Mouse (Mus musculus): ENCODE measurements at regions not wholly inside any gene's neighbourhood (a gene's known extent, or its start where the extent isn't known, plus 50 kb on each side); places are given as distances from the start of the nearest gene placed in this dataset.
A peak's percentile ranks its signal among the peaks of the same experiment; 100 is the strongest.

GRCm38 (mm10) chr10:9161597-9161996, 275.7 kb upstream of the Sash1 start:
- no peak for ATAC-seq (replicated peaks; ENCODE audit: low FRiP score)
- WGBS: 91% methylated on average over 7 of the region's 7 CpGs

DNA sequence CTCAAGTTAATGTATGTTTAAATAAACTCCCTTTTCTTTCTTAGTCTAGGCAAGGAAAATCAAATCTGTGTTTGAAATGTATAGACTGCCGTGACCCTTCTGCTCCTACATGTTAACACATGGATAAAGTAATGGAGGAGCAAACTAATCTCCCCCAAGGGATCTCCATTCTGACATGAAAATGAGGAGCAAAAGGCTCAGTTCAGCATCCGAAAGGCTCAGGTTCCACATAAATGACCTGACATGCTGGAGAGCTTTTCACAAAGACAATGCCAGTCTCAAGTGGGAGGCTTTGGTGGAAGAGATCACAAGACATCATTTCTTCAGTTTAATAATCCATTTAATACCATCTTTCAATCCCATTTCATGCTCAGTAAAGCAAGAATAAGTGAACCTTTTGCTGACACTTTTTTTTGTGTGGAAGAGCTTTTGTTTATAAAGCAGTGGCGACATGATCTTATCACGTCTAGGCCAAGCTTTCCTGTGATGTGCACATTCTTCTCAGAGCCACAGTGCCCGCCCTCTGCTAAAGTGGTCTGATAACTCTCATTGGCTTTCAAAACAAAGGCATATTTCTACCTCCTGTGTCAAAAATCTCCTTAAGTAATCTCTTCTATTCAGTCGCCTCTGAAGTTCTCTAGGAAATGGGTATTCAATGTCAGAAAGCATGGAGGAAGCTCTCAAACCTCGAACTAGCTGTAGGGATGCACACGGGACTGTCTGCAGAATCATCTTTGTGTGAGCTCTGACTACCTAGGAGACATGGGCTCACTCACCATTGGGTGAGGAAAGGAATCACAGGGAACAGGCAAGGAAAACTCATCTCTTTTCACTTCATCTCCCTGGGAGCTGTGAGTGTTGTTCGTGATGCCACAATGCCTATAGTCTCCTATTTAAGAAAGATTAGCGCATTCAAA, 271.7 kb upstream of the Sash1 start:
- no peak overlapping the region for H3K4me3 ChIP-seq (ENCODE audit: low read depth, low read length)
- 62% methylated on average over 10 of the region's 10 CpGs for WGBS
- no peak overlapping the region for H3K9ac ChIP-seq (ENCODE audit: low read depth, low read length)
- DNase-seq (ENCODE audit: low spot score) (no peak), ATAC-seq (replicated peaks; ENCODE audit: low FRiP score) (no peak)
- no peaks in the 10 kb centered on the region for H3K27me3 ChIP-seq (replicated peaks; ENCODE audit: control insufficient read depth, insufficient read depth, low read length)
- H3K4me2 ChIP-seq: no peak overlapping the region
- no peaks in the 10 kb centered on the region for H3K36me3 ChIP-seq (ENCODE audit: control insufficient read depth, insufficient read depth, low read length)
- H3K4me1 ChIP-seq (replicated peaks; ENCODE audit: control insufficient read depth, insufficient read depth, low read length): no peaks in the 10 kb centered on the region
- H3K9me3 ChIP-seq (ENCODE audit: control insufficient read depth, low read length): no peaks in the 10 kb centered on the region
- H3K27ac ChIP-seq (ENCODE audit: low read depth, low read length): no peak overlapping the region

More at GRCm38 (mm10) chr10:9161597-9161996, 275.7 kb upstream of the Sash1 start:
- Histone ChIP-seq H3K27me3 (replicated peaks; ENCODE audit: control insufficient read depth, insufficient read depth, low read length) (no peaks in the 10 kb centered on the region), H3K27ac (ENCODE audit: low read depth, low read length) (no peak overlapping the region), H3K9ac (ENCODE audit: low read depth, low read length) (no peak overlapping the region), H3K4me1 (replicated peaks; ENCODE audit: control insufficient read depth, insufficient read depth, low read length) (no peaks in the 10 kb centered on the region), H3K4me3 (ENCODE audit: low read depth, low read length) (no peak overlapping the region), H3K4me2 (no peak overlapping the region), H3K9me3 (ENCODE audit: control insufficient read depth, low read length) (no peaks in the 10 kb centered on the region), H3K36me3 (ENCODE audit: control insufficient read depth, insufficient read depth, low read length) (no peaks in the 10 kb centered on the region)
- DNase-seq (ENCODE audit: low spot score): no peak

- ATAC-seq (replicated peaks; ENCODE audit: low FRiP score): no peak
- no peak overlapping the region for H3K9ac ChIP-seq (ENCODE audit: low read depth, low read length)
- WGBS: 69% methylated on average over 2 of the region's 2 CpGs
- H3K27me3 ChIP-seq (replicated peaks; ENCODE audit: control insufficient read depth, insufficient read depth, low read length): no peaks in the 10 kb centered on the region
- no peaks in the 10 kb centered on the region for H3K9me3 ChIP-seq (ENCODE audit: control insufficient read depth, low read length)
- H3K36me3 ChIP-seq (ENCODE audit: control insufficient read depth, insufficient read depth, low read length): no peaks in the 10 kb centered on the region
- no peak overlapping the region for H3K4me2 ChIP-seq
- no peak overlapping the region for H3K27ac ChIP-seq (ENCODE audit: low read depth, low read length)
- no peak overlapping the region for H3K4me3 ChIP-seq (ENCODE audit: low read depth, low read length)
- no peak for DNase-seq (ENCODE audit: low spot score)
- no peaks in the 10 kb centered on the region for H3K4me1 ChIP-seq (replicated peaks; ENCODE audit: control insufficient read depth, insufficient read depth, low read length)
Observed at GRCm38 (mm10) chr10:9136099-9136498, 250.2 kb upstream of the Sash1 start.

GRCm38 (mm10) chr10:9134293-9135021, 248.6 kb upstream of the Sash1 start:
- no peak for ATAC-seq (replicated peaks; ENCODE audit: low FRiP score)
- 73% methylated on average over 9 of the region's 9 CpGs for WGBS

GRCm38 (mm10) chr10:9130061-9130460, 244.2 kb upstream of the Sash1 start:
- Histone ChIP-seq H3K36me3 (ENCODE audit: control insufficient read depth, insufficient read depth, low read length) (no peaks in the 10 kb centered on the region), H3K4me3 (ENCODE audit: low read depth, low read length) (no peak overlapping the region), H3K4me1 (replicated peaks; ENCODE audit: control insufficient read depth, insufficient read depth, low read length) (no peaks in the 10 kb centered on the region), H3K27ac (ENCODE audit: low read depth, low read length) (no peak overlapping the region), H3K27me3 (replicated peaks; ENCODE audit: control insufficient read depth, insufficient read depth, low read length) (no peaks in the 10 kb centered on the region), H3K4me2 (no peak overlapping the region), H3K9ac (ENCODE audit: low read depth, low read length) (no peak overlapping the region), H3K9me3 (ENCODE audit: control insufficient read depth, low read length) (no peaks in the 10 kb centered on the region)
- WGBS: 54% methylated on average over 2 of the region's 2 CpGs
- DNase-seq (ENCODE audit: low spot score): no peak
- no peak for ATAC-seq (replicated peaks; ENCODE audit: low FRiP score)

More at GRCm38 (mm10) chr10:9134293-9135021, 248.6 kb upstream of the Sash1 start:
- Histone ChIP-seq H3K9me3 (ENCODE audit: control insufficient read depth, low read length) (no peaks in the 10 kb centered on the region), H3K9ac (ENCODE audit: low read depth, low read length) (no peak overlapping the region), H3K4me1 (replicated peaks; ENCODE audit: control insufficient read depth, insufficient read depth, low read length) (no peaks in the 10 kb centered on the region), H3K27me3 (replicated peaks; ENCODE audit: control insufficient read depth, insufficient read depth, low read length) (no peaks in the 10 kb centered on the region), H3K4me2 (no peak overlapping the region), H3K27ac (ENCODE audit: low read depth, low read length) (no peak overlapping the region), H3K36me3 (ENCODE audit: control insufficient read depth, insufficient read depth, low read length) (no peaks in the 10 kb centered on the region), H3K4me3 (ENCODE audit: low read depth, low read length) (no peak overlapping the region)
- no peak for DNase-seq (ENCODE audit: low spot score)

DNA sequence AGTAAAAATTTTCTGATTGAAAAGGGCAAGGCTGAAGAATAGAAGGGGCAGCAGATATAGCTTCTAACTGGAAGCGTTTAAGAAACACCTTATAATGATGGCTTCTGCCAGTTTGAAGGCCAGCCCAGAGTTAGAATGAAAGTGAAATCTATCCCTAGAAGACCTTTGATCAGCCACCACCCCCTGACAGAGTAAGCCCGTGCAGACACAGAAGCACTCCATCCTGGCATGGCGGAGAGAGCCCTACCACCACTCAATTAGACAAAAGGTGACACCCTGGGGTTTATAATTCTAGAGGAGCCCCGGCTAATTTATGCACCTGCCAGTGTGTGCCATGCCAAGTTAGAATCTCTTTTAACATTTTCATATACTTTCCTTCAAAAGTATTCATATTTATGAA, 233.4 kb upstream of the Sash1 start:
- no peak overlapping the region for H3K27ac ChIP-seq (ENCODE audit: low read depth, low read length)
- WGBS: 61% methylated on average over 4 of the region's 4 CpGs
- no peaks in the 10 kb centered on the region for H3K36me3 ChIP-seq (ENCODE audit: control insufficient read depth, insufficient read depth, low read length)
- H3K4me2 ChIP-seq: no peak overlapping the region
- no peak overlapping the region for H3K4me3 ChIP-seq (ENCODE audit: low read depth, low read length)
- ATAC-seq (replicated peaks; ENCODE audit: low FRiP score): no peak
- DNase-seq (ENCODE audit: low spot score): no peak
- no peak overlapping the region for H3K9ac ChIP-seq (ENCODE audit: low read depth, low read length)
- H3K9me3 ChIP-seq (ENCODE audit: control insufficient read depth, low read length): no peaks in the 10 kb centered on the region
- no peaks in the 10 kb centered on the region for H3K4me1 ChIP-seq (replicated peaks; ENCODE audit: control insufficient read depth, insufficient read depth, low read length)
- H3K27me3 ChIP-seq (replicated peaks; ENCODE audit: control insufficient read depth, insufficient read depth, low read length): no peaks in the 10 kb centered on the region

GRCm38 (mm10) chr10:9117648-9118551, 232.0 kb upstream of the Sash1 start:
- H3K4me3 ChIP-seq (ENCODE audit: low read depth, low read length): 0 out of 2 replicates have a peak overlapping the region, but pooled peaks have one; percentile 7
- no peaks in the 10 kb centered on the region for H3K9me3 ChIP-seq (ENCODE audit: control insufficient read depth, low read length)
- H3K4me2 ChIP-seq: peak overlapping the region; percentile 43
- no peaks in the 10 kb centered on the region for H3K27me3 ChIP-seq (replicated peaks; ENCODE audit: control insufficient read depth, insufficient read depth, low read length)
- no peak overlapping the region for H3K9ac ChIP-seq (ENCODE audit: low read depth, low read length)
- 28% methylated on average over 14 of the region's 14 CpGs for WGBS
- H3K4me1 ChIP-seq (replicated peaks; ENCODE audit: control insufficient read depth, insufficient read depth, low read length): no peaks in the 10 kb centered on the region
- DNase-seq (ENCODE audit: low spot score) (no peak), ATAC-seq (replicated peaks; ENCODE audit: low FRiP score) (no peak)
- H3K36me3 ChIP-seq (ENCODE audit: control insufficient read depth, insufficient read depth, low read length): no peaks in the 10 kb centered on the region
- no peak overlapping the region for H3K27ac ChIP-seq (ENCODE audit: low read depth, low read length)

- H3K9ac ChIP-seq (ENCODE audit: low read depth, low read length): no peak overlapping the region
- ATAC-seq (replicated peaks; ENCODE audit: low FRiP score) (no peak), DNase-seq (ENCODE audit: low spot score) (no peak)
- H3K4me3 ChIP-seq (ENCODE audit: low read depth, low read length): no peak overlapping the region
- H3K27me3 ChIP-seq (replicated peaks; ENCODE audit: control insufficient read depth, insufficient read depth, low read length): no peaks in the 10 kb centered on the region
- no peak overlapping the region for H3K4me2 ChIP-seq
- no peaks in the 10 kb centered on the region for H3K4me1 ChIP-seq (replicated peaks; ENCODE audit: control insufficient read depth, insufficient read depth, low read length)
- 83% methylated on average over 7 of the region's 7 CpGs for WGBS
- H3K27ac ChIP-seq (ENCODE audit: low read depth, low read length): no peak overlapping the region
- H3K9me3 ChIP-seq (ENCODE audit: control insufficient read depth, low read length): no peaks in the 10 kb centered on the region
- H3K36me3 ChIP-seq (ENCODE audit: control insufficient read depth, insufficient read depth, low read length): no peaks in the 10 kb centered on the region
Observed at GRCm38 (mm10) chr10:9117134-9117533, 231.3 kb upstream of the Sash1 start.
